Mouse (Mus musculus) olfactory bulb, adult 2 months (tissue): ENCODE results near the gene Hsf2bp.

ENCODE experiments used
- CTCF ChIP-seq: fragments of 200-500 bp; IDR thresholded peaks from 2 replicates; pipeline ENCODE4 v1.5.1; 2012; ENCODE audit warnings: low read depth, mild to moderate bottlenecking, low read length, moderate library complexity; ENCODE audit not compliant: insufficient read depth
- POLR2A ChIP-seq: fragments of 200-500 bp; IDR thresholded peaks from 2 replicates; pipeline ENCODE4 v1.6.1; 2012; ENCODE audit warnings: mild to moderate bottlenecking, low read depth, low read length, moderate library complexity; ENCODE audit not compliant: insufficient read depth

- no peak for TF ChIP-seq CTCF
- no peak for TF ChIP-seq POLR2A
Observed at GRCm38 (mm10) chr17:32018127-32018894, 17.8 kb downstream of the Hsf2bp start.
